Mouse (Mus musculus) heart, embryonic 14.5 days (tissue): ENCODE measurements around the gene Oas2. TPM values are rescaled to one million over a fixed set of nuclear protein-coding genes. Genes with fewer than 3 reads are reported as not detected.

Experiments
- ATAC-seq: fragments of 200-750 bp; cut with Nextera tagmentation; 2 replicates; pipeline ENCODE4 v1.8.0; 2017; ENCODE audit warnings: low read depth, moderate TSS enrichment; ENCODE audit not compliant: insufficient number of reproducible peaks, insufficient read depth, low FRiP score
- H3K27ac ChIP-seq, 2 experiments: fragments of 200-500 bp in 1 of 2; fragments of 300-500 bp in 1 of 2; sonication (generic) in 1 of 2; replicated peaks in 1 of 2; 2 replicates each; pipeline ENCODE4 v1.5.1; 2012 to 2014; ENCODE audit warnings: low read depth in 2 of 2, low read length in 2 of 2, control low read depth in 1 of 2, mild to moderate bottlenecking in 1 of 2, mixed read lengths in 1 of 2; ENCODE audit not compliant: control insufficient read depth in 1 of 2, insufficient read depth in 1 of 2
- H3K27me3 ChIP-seq: fragments of 300-500 bp; sonication (generic); 2 replicates; pipeline ENCODE4 v1.6.1; 2014; ENCODE audit warnings: mild to moderate bottlenecking, low read length, control low read depth; ENCODE audit not compliant: control insufficient read depth, insufficient read depth
- H3K36me3 ChIP-seq: fragments of 300-500 bp; sonication (generic); 2 replicates; pipeline ENCODE4 v1.6.1; 2014; ENCODE audit warnings: mild to moderate bottlenecking, control low read depth, low read length, mixed read lengths; ENCODE audit not compliant: control insufficient read depth, insufficient read depth
- H3K4me1 ChIP-seq, 2 experiments: fragments of 200-500 bp in 1 of 2; fragments of 300-500 bp in 1 of 2; sonication (generic) in 1 of 2; 2 replicates each; pipeline ENCODE4 v1.6.1; 2012 to 2014; ENCODE audit warnings: low read length in 2 of 2, control low read depth in 1 of 2, mixed read lengths in 1 of 2; ENCODE audit not compliant: control insufficient read depth in 2 of 2, insufficient read depth in 2 of 2
- H3K4me2 ChIP-seq: fragments of 300-500 bp; sonication (generic); 2 replicates; pipeline ENCODE4 v1.6.1; 2014; ENCODE audit warnings: mild to moderate bottlenecking, low read length
- H3K4me3 ChIP-seq, 2 experiments: fragments of 200-500 bp in 1 of 2; fragments of 300-500 bp in 1 of 2; sonication (generic) in 1 of 2; 2 replicates each; pipeline ENCODE4 v1.5.1; 2012 to 2014; ENCODE audit warnings: low read length in 2 of 2, mild to moderate bottlenecking in 2 of 2, control low read depth in 1 of 2, low read depth in 1 of 2, moderate library complexity in 1 of 2; ENCODE audit not compliant: control insufficient read depth in 1 of 2, insufficient read depth in 1 of 2
- H3K9ac ChIP-seq: fragments of 300-500 bp; sonication (generic); 2 replicates; pipeline ENCODE4 v1.6.1; 2014; ENCODE audit warnings: mild to moderate bottlenecking, low read length
- H3K9me3 ChIP-seq: fragments of 300-500 bp; sonication (generic); 2 replicates; pipeline ENCODE4 v1.6.1; 2016; ENCODE audit warnings: low read length, control low read depth; ENCODE audit not compliant: control insufficient read depth
- WGBS: fragments of 180-500 bp; shearing (Covaris S2); extraction: QIAGEN DNeasy Blood & Tissue Kit; methylation state at CpG from one replicate; pipeline ENCODE4 v1.1.7; 2014; 5-methylcytosine and 5-hydroxymethylcytosine counted together
- polyA plus RNA-seq: library from polyadenylated mRNA; unstranded; fragments of >200 nt; fragmentation: Nextera tagmentation; extraction: Ambion mirVana; gene quantifications from 2 replicates; pipeline ENCODE4 v1.2.1, GENCODE M21; 2014

Gene Oas2
- polyA plus RNA-seq, 1 experiment from 2014 or later = 0.43 TPM

DNA sequence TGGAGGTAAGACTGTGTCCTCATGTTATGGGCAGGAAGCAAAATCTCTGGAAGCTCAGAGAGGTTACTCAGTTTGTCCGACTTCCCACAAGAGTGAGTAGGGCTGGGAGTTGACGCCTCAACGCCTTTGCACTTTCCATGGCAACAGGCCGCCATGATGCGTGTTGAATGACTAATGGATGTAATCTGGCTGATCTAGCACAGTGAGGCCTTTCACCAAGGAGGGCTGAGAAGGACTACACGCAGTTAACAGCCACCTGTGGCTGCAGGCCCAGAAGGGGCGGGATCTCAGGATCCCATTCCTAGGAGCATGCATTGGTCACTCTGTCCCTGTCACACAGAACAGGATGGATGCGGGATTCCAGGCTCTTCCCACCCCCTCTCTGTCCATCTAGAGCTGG is 36.9 kb downstream of the Oas2 start:
- WGBS = 68% methylated on average over 8 of the region's 8 CpGs
- Histone ChIP-seq H3K27ac (no peak overlapping the region), H3K4me1 (peaks cover 5 to 17% of the 10 kb centered on the region in 2 experiments; a peak in 2 of 4 replicates), H3K27me3 (peaks cover 72% of the 10 kb centered on the region), H3K9ac (no peak overlapping the region), H3K36me3 (no peaks in the 10 kb centered on the region), H3K4me3 (no peak overlapping the region), H3K9me3 (no peaks in the 10 kb centered on the region), H3K4me2 (no peak overlapping the region)
- no peak for ATAC-seq

GRCm38 (mm10) chr5:120711827-120712226 is 37.8 kb downstream of the Oas2 start, which contains the start of gene Dtx1:
Gene Dtx1, minus strand, starts transcription at chr5:120711927.
- Histone ChIP-seq H3K27me3 (peaks cover 76% of the 10 kb centered on the region), H3K4me1 (peaks cover 5 to 17% of the 10 kb centered on the region in 2 experiments; a peak in 2 of 4 replicates), H3K9me3 (no peaks in the 10 kb centered on the region), H3K4me3 (peak within 1 kb of the TSS; percentile 30 to 34), H3K9ac (peak within 1 kb of the TSS; percentile 53; the same call in 1 of the 2 replicates), H3K4me2 (peak within 1 kb of the TSS; percentile 60), H3K27ac (no peak within 1 kb of the TSS), H3K36me3 (no peaks in the 10 kb centered on the region)
- no peak for ATAC-seq
- 33% methylated on average over 3 of the region's 3 CpGs for WGBS

- Histone ChIP-seq H3K36me3 (no peaks in the 10 kb centered on the region), H3K27me3 (peaks cover 80% of the 10 kb centered on the region), H3K9ac (0 out of 2 replicates have a peak overlapping the region, but pooled peaks have one; percentile 53), H3K4me1 (peaks cover 5 to 17% of the 10 kb centered on the region in 2 experiments; a peak in 2 of 4 replicates), H3K4me2 (peak overlapping the region; percentile 60), H3K4me3 (peak overlapping the region; percentile 30 to 34), H3K27ac (no peak overlapping the region), H3K9me3 (no peaks in the 10 kb centered on the region)
- no peak for ATAC-seq
- 2% methylated on average over 43 of the region's 43 CpGs for WGBS
These were observed 38.2 kb downstream of the Oas2 start for GRCm38 (mm10) chr5:120711416-120711815.

- WGBS = 2% methylated on average over 25 of the region's 34 CpGs
- peaks cover 85% of the 10 kb centered on the region for H3K27me3 ChIP-seq
These were observed 38.8 kb downstream of the Oas2 start for GRCm38 (mm10) chr5:120710826-120711248.

GRCm38 (mm10) chr5:120710161-120710825 is 39.4 kb downstream of the Oas2 start:
- peak overlapping the region; percentile 30 to 34 for H3K4me3 ChIP-seq
- WGBS = 4% methylated on average over 40 of the region's 40 CpGs
- H3K4me2 ChIP-seq = peak overlapping the region; percentile 60
- H3K36me3 ChIP-seq = no peaks in the 10 kb centered on the region
- H3K27me3 ChIP-seq = peaks cover 90% of the 10 kb centered on the region
- H3K4me1 ChIP-seq = peaks cover 3 to 15% of the 10 kb centered on the region in 2 experiments; a peak in 2 of 4 replicates
- no peak overlapping the region for H3K27ac ChIP-seq
- peak; percentile 34; the same call in 1 of the 2 replicates for ATAC-seq
- no peaks in the 10 kb centered on the region for H3K9me3 ChIP-seq
- H3K9ac ChIP-seq = peak overlapping the region; percentile 53

More at GRCm38 (mm10) chr5:120710826-120711248, 38.8 kb downstream of the Oas2 start:
- H3K9me3 ChIP-seq = no peaks in the 10 kb centered on the region
- H3K27ac ChIP-seq = no peak overlapping the region
- no peaks in the 10 kb centered on the region for H3K36me3 ChIP-seq
- peak overlapping the region; percentile 30 to 34 for H3K4me3 ChIP-seq
- H3K4me2 ChIP-seq = peak overlapping the region; percentile 60
- peak overlapping the region; percentile 53; the same call in 1 of the 2 replicates for H3K9ac ChIP-seq
- ATAC-seq = no peak
- peaks cover 5 to 17% of the 10 kb centered on the region in 2 experiments; a peak in 2 of 4 replicates for H3K4me1 ChIP-seq

DNA sequence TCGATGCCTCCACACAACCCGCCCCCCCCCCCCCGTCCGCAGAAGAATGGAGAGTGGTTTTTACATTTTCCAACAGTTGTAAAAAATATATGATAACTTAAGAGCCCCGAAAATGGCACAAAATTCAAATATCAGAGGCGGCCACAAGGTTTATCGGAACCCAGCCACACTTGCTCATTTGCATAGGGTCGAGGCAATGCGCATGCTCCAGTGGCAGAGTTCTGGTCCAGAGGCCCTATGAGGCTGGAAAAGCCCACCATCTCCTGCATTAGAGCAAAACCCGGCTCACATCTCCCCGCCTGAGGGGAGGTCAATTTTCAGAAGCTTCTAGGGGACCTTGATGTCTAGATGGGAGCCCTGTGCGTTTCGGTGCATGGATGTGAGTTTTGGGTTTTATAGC is 42.7 kb downstream of the Oas2 start:
- WGBS = 49% methylated on average over 13 of the region's 13 CpGs
- Histone ChIP-seq H3K9ac (no peak overlapping the region), H3K27me3 (peaks cover 75% of the 10 kb centered on the region), H3K4me3 (no peak overlapping the region), H3K9me3 (no peaks in the 10 kb centered on the region), H3K36me3 (no peaks in the 10 kb centered on the region), H3K4me1 (peaks cover 3 to 15% of the 10 kb centered on the region in 2 experiments; a peak in 2 of 4 replicates), H3K27ac (no peak overlapping the region), H3K4me2 (no peak overlapping the region; the same call in 1 of the 2 replicates)
- ATAC-seq = no peak

- 6% methylated on average over 16 of the region's 16 CpGs for WGBS
- Histone ChIP-seq H3K4me2 (no peak overlapping the region; the same call in 1 of the 2 replicates), H3K27ac (no peak overlapping the region), H3K9me3 (no peaks in the 10 kb centered on the region), H3K27me3 (peaks cover 70% of the 10 kb centered on the region), H3K4me3 (no peak overlapping the region), H3K36me3 (no peaks in the 10 kb centered on the region), H3K4me1 (peaks cover 3 to 15% of the 10 kb centered on the region in 2 experiments; a peak in 2 of 4 replicates), H3K9ac (no peak overlapping the region)
- no peak for ATAC-seq
These were observed 43.1 kb downstream of the Oas2 start for GRCm38 (mm10) chr5:120706541-120706940.
